Mouse (Mus musculus) CH12.LX (cell line): ENCODE measurements at regions not wholly inside any gene's neighbourhood (a gene's known extent, or its start where the extent isn't known, plus 50 kb on each side); places are given as distances from the start of the nearest gene placed in this dataset.
"Not testable (repeated sequence)": the region's sequence is repeated elsewhere in the genome, so short reads cannot be mapped to it uniquely, and the experiment has no call there.

Source experiments
- DNase-seq: peaks from one replicate; pipeline ENCODE4 v3.0.0-alpha.2; 2013; ENCODE audit errors: extremely low read depth
- H3K27ac ChIP-seq: 2 replicates; pipeline ENCODE4 v1.5.1; 2012; ENCODE audit warnings: low read depth, mild to moderate bottlenecking, control low read depth, moderate library complexity; ENCODE audit not compliant: insufficient read depth
- H3K27me3 ChIP-seq: replicated peaks from 2 replicates; pipeline ENCODE3; 2012; ENCODE audit warnings: inconsistent platforms
- H3K36me3 ChIP-seq, 2 experiments: replicated peaks in 1 of 2; 2 replicates each; pipeline versions ENCODE3 to v1.6.1; 2012; ENCODE audit warnings: inconsistent platforms in 1 of 2, low read length in 1 of 2, mild to moderate bottlenecking in 1 of 2, mixed read lengths in 1 of 2, moderate library complexity in 1 of 2; ENCODE audit not compliant: control insufficient read depth in 1 of 2, insufficient read depth in 1 of 2
- H3K4me1 ChIP-seq, 2 experiments: 2 replicates each; pipeline ENCODE4 v1.6.1; 2012; ENCODE audit warnings: inconsistent platforms in 1 of 2, moderate library complexity in 1 of 2; ENCODE audit not compliant: insufficient read depth in 2 of 2, control insufficient read depth in 1 of 2
- H3K4me2 ChIP-seq: 2 replicates; pipeline ENCODE4 v1.6.1; 2012; ENCODE audit warnings: low read depth, mild to moderate bottlenecking, control low read depth; ENCODE audit not compliant: poor library complexity, insufficient read depth, severe bottlenecking
- H3K4me3 ChIP-seq, 3 experiments: fragments of 150-350 bp in 1 of 3; sonication (generic) in 1 of 3; replicated peaks in 1 of 3; 2 replicates each; pipeline versions ENCODE3 to v1.5.1; 2011 to 2012; ENCODE audit warnings: low read depth in 2 of 3, low read length in 2 of 3, mild to moderate bottlenecking in 2 of 3, moderate library complexity in 2 of 3, control low read depth in 1 of 3, improper control_type of control experiment in 1 of 3, inconsistent platforms in 1 of 3, mixed read lengths in 1 of 3; ENCODE audit not compliant: poor library complexity in 1 of 3
- H3K79me2 ChIP-seq: replicated peaks from 2 replicates; pipeline ENCODE4 v1.6.1; 2012; ENCODE audit warnings: mild to moderate bottlenecking, moderate library complexity; ENCODE audit not compliant: control insufficient read depth, poor library complexity, insufficient read depth, severe bottlenecking; ENCODE audit errors: extremely low read depth
- H3K9ac ChIP-seq: 2 replicates; pipeline ENCODE4 v1.6.1; 2012; ENCODE audit warnings: low read depth, mild to moderate bottlenecking, control low read depth, moderate library complexity; ENCODE audit not compliant: insufficient read depth
- H3K9me3 ChIP-seq: replicated peaks from 2 replicates; pipeline ENCODE3; 2012; ENCODE audit warnings: low read length, inconsistent platforms, mixed read lengths
- CHD1 ChIP-seq: IDR thresholded peaks from 2 replicates; pipeline ENCODE4 v1.6.1; 2012; ENCODE audit warnings: low read depth, low read length, improper control_type of control experiment, inconsistent platforms
- E2F4 ChIP-seq: IDR thresholded peaks from 2 replicates; pipeline ENCODE4 v1.6.1; 2011; ENCODE audit warnings: low read depth, low read length, improper control_type of control experiment; ENCODE audit not compliant: insufficient replicate concordance
- ELF1 ChIP-seq: IDR thresholded peaks from 2 replicates; pipeline ENCODE4 v1.6.1; 2014; ENCODE audit warnings: low read depth, mild to moderate bottlenecking, inconsistent platforms, low read length, improper control_type of control experiment
- EP300 ChIP-seq: IDR thresholded peaks from 2 replicates; pipeline ENCODE4 v1.6.1; 2011; ENCODE audit warnings: low read length, improper control_type of control experiment
- ETS1 ChIP-seq: conservative IDR thresholded peaks from 2 replicates; pipeline ENCODE4 v1.6.1; 2012; ENCODE audit warnings: low read depth, mild to moderate bottlenecking, inconsistent platforms, low read length, improper control_type of control experiment, moderate library complexity
- HCFC1 ChIP-seq: IDR thresholded peaks from 2 replicates; pipeline ENCODE4 v1.6.1; 2012; ENCODE audit warnings: low read depth, mild to moderate bottlenecking, inconsistent platforms, low read length, improper control_type of control experiment
- IRF4 ChIP-seq: IDR thresholded peaks from 2 replicates; pipeline ENCODE4 v1.6.1; 2014; ENCODE audit warnings: low read depth, mild to moderate bottlenecking, inconsistent platforms, low read length, improper control_type of control experiment
- JUN ChIP-seq: IDR thresholded peaks from 2 replicates; pipeline ENCODE4 v1.6.1; 2011; ENCODE audit warnings: low read depth, mild to moderate bottlenecking, low read length, improper control_type of control experiment, moderate library complexity; ENCODE audit not compliant: insufficient read depth
- JUND ChIP-seq: conservative IDR thresholded peaks from 2 replicates; pipeline ENCODE4 v1.6.1; 2011; ENCODE audit warnings: low read depth, low read length, improper control_type of control experiment
- MAFK ChIP-seq: IDR thresholded peaks from 2 replicates; pipeline ENCODE4 v1.6.1; 2011; ENCODE audit warnings: low read length, improper control_type of control experiment; ENCODE audit not compliant: insufficient replicate concordance
- MAX ChIP-seq: IDR thresholded peaks from 2 replicates; pipeline ENCODE4 v1.6.1; 2011; ENCODE audit warnings: low read length, improper control_type of control experiment
- MAZ ChIP-seq: IDR thresholded peaks from 2 replicates; pipeline ENCODE4 v1.6.1; 2012; ENCODE audit warnings: low read depth, mild to moderate bottlenecking, inconsistent platforms, low read length, improper control_type of control experiment, moderate library complexity
- MEF2A ChIP-seq: IDR thresholded peaks from 2 replicates; pipeline ENCODE4 v1.6.1; 2014; ENCODE audit warnings: low read depth, mild to moderate bottlenecking, inconsistent platforms, low read length, improper control_type of control experiment, borderline replicate concordance
- MXI1 ChIP-seq: IDR thresholded peaks from 2 replicates; pipeline ENCODE4 v1.6.1; 2011; ENCODE audit warnings: mild to moderate bottlenecking, low read depth, low read length, improper control_type of control experiment
- MYC ChIP-seq: IDR thresholded peaks from 2 replicates; pipeline ENCODE4 v1.6.1; 2011; ENCODE audit warnings: low read depth, mild to moderate bottlenecking, improper control_type of control experiment, low read length
- NRF1 ChIP-seq: IDR thresholded peaks from 2 replicates; pipeline ENCODE4 v1.6.1; 2014; ENCODE audit warnings: low read depth, mild to moderate bottlenecking, inconsistent platforms, low read length, improper control_type of control experiment, moderate library complexity
- POLR2AphosphoS2 ChIP-seq: IDR thresholded peaks from 2 replicates; pipeline ENCODE4 v1.6.1; 2011; ENCODE audit warnings: low read depth, low read length, improper control_type of control experiment
- RCOR1 ChIP-seq: conservative IDR thresholded peaks from 2 replicates; pipeline ENCODE4 v1.6.1; 2012; ENCODE audit warnings: low read depth, mild to moderate bottlenecking, inconsistent platforms, low read length, improper control_type of control experiment
- SMC3 ChIP-seq: IDR thresholded peaks from 2 replicates; pipeline ENCODE4 v1.6.1; 2011; ENCODE audit warnings: low read depth, low read length, improper control_type of control experiment
- TBP ChIP-seq: conservative IDR thresholded peaks from 2 replicates; pipeline ENCODE4 v1.6.1; 2011; ENCODE audit warnings: low read depth, low read length, improper control_type of control experiment
- TCF12 ChIP-seq: IDR thresholded peaks from 2 replicates; pipeline ENCODE4 v1.6.1; 2014; ENCODE audit warnings: low read depth, mild to moderate bottlenecking, inconsistent platforms, low read length, improper control_type of control experiment
- USF2 ChIP-seq: conservative IDR thresholded peaks from 2 replicates; pipeline ENCODE4 v1.6.1; 2011; ENCODE audit warnings: low read depth, low read length, improper control_type of control experiment
- ZC3H11A ChIP-seq: IDR thresholded peaks from 2 replicates; pipeline ENCODE4 v1.6.1; 2012; ENCODE audit warnings: low read depth, mild to moderate bottlenecking, inconsistent platforms, low read length, improper control_type of control experiment
- ZKSCAN1 ChIP-seq: IDR thresholded peaks from 2 replicates; pipeline ENCODE4 v1.6.1; 2012; ENCODE audit warnings: low read depth, inconsistent platforms, low read length, improper control_type of control experiment, borderline replicate concordance
- ZMIZ1 ChIP-seq: IDR thresholded peaks from 2 replicates; pipeline ENCODE4 v1.6.1; 2012; ENCODE audit warnings: low read depth, mild to moderate bottlenecking, inconsistent platforms, low read length, improper control_type of control experiment
- ZNF384 ChIP-seq: IDR thresholded peaks from 2 replicates; pipeline ENCODE4 v1.6.1; 2012; ENCODE audit warnings: low read depth, low read length, improper control_type of control experiment, inconsistent platforms
- dilution Hi-C: fragments of 300-500 bp; cut with MboI; formaldehyde crosslinking; loops from 2 replicates; pipeline ENCODE4 v1.14.3; 2020; ENCODE audit warnings: low sequenced_read_pairs; ENCODE audit not compliant: extremely low pct_unique_long_range_greater_than_20kb, extremely low pct_ligation_motif_present
- in situ Hi-C: fragments of 300-500 bp; cut with MboI; formaldehyde crosslinking; loops from 3 replicates; pipeline ENCODE4 v1.14.3; 2019; ENCODE audit warnings: low sequenced_read_pairs, low pct_ligation_motif_present, low pct_unique_long_range_greater_than_20kb, mixed read lengths

DNA sequence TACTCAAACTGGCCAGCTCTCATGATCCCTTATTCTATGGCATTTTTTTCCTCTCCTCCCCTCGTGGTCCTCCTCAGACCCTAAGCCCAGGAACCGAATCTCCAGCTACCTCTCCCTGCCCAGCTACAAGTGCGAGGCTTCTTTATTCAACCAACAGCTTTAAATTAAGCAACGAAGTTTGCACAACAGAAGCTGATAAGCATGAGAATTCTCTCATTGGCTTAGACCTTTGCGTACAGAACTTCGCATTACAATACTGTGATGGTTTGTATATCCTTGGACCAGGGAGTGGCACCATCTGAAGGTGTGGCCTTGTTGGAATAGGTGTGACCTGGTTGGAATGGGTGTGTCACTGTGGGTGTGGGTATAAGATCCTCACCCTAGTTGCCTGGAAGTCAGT lies 205.4 kb downstream of the Diras2 start:
- DNase-seq, H3K4me2 ChIP-seq, H3K27ac ChIP-seq, H3K4me1 ChIP-seq, H3K9me3 ChIP-seq, H3K27me3 ChIP-seq, dilution Hi-C loops, H3K4me3 ChIP-seq, H3K9ac ChIP-seq, H3K79me2 ChIP-seq, H3K36me3 ChIP-seq, in situ Hi-C loops: not testable (repeated sequence)

DNA sequence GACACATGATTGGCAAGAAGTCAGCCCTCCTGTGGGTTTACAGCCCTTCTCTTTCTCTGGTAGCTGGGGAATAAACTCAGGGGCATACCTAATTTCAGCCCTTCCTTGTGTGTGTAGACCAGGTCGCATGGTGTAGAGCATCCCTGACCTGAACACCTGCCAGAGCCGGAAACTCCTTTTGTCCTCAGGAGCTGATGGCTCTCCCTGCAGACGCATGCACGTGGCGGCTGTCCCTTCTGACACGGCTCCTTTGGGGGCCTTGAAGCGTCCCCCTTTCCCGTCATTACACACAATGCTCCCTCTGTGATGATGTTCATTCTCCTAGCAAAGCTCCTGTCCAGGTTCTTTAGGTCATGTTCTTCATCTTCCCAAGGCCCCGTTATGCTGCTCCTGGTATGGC lies 203.3 kb downstream of the Diras2 start:
- Histone ChIP-seq H3K4me1 (no peaks in the 10 kb centered on the region), H3K9ac (no peak overlapping the region), H3K4me2 (no peak overlapping the region), H3K36me3 (no peaks in the 10 kb centered on the region), H3K4me3 (no peak overlapping the region), H3K27me3 (no peaks in the 10 kb centered on the region), H3K79me2 (no peaks in the 10 kb centered on the region), H3K9me3 (no peaks in the 10 kb centered on the region), H3K27ac (no peak overlapping the region)
- no peak for DNase-seq
- dilution Hi-C loops (no loop called here), in situ Hi-C loops (no loop called here)
- TF ChIP-seq SMC3 (no peak), MAFK (no peak), E2F4 (no peak), USF2 (no peak), MYC (no peak), JUN (no peak), IRF4 (no peak), ELF1 (no peak), MEF2A (no peak), JUND (no peak), ZMIZ1 (no peak), HCFC1 (no peak), ZNF384 (no peak), CHD1 (no peak), MAX (no peak)

DNA sequence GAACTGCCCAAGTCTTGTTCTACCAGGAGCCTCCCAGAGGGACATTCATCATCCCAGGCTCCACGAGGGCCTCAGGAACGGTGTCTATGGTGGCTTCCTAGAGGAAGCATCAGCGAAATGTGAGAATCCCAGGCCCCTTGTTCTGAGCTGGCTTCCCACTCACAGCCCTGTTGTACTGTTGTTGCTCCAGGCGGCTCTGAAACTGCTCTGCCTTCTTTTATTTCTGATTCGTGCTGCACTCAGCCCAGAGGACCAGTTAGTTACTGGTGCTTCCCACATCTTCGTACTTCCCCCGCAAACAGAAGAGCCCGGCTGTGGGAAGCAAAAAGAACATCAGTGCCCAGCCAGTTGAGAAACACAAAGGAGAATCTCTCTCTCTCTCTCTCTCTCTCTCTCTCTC lies 202.3 kb downstream of the Diras2 start:
- H3K4me2 ChIP-seq, result no peak overlapping the region
- in situ Hi-C loops (no loop called here), dilution Hi-C loops (no loop called here)
- no peaks in the 10 kb centered on the region for H3K79me2 ChIP-seq
- no peaks in the 10 kb centered on the region for H3K36me3 ChIP-seq
- no peak overlapping the region for H3K4me3 ChIP-seq
- H3K9ac ChIP-seq, result no peak overlapping the region
- TF ChIP-seq NRF1 (no peak), MXI1 (no peak), MYC (no peak), ZMIZ1 (no peak), SMC3 (no peak), JUND (no peak), ZC3H11A (no peak), TCF12 (no peak), TBP (no peak), MAZ (no peak), JUN (no peak), ELF1 (no peak), HCFC1 (no peak), ETS1 (no peak), ZKSCAN1 (no peak), POLR2AphosphoS2 (no peak), EP300 (no peak), RCOR1 (no peak)
- H3K27ac ChIP-seq, result no peak overlapping the region
- H3K27me3 ChIP-seq, result no peaks in the 10 kb centered on the region
- H3K9me3 ChIP-seq, result no peaks in the 10 kb centered on the region
- no peak for DNase-seq
- H3K4me1 ChIP-seq, result no peaks in the 10 kb centered on the region
